Mouse (Mus musculus): ENCODE data around the gene Relb.

- no peak for TF ChIP-seq CTCF (IDR thresholded peaks at IDR 0.05; ENCODE audit: insufficient read depth, low read length)
- TF ChIP-seq POLR2A (IDR thresholded peaks at IDR 0.05; ENCODE audit: borderline replicate concordance, extremely low read depth, low read depth, low read length), result no peak
Measured at GRCm38 (mm10) chr7:19632275-19632674, 3.0 kb upstream of the Relb start.
